Mouse (Mus musculus) ovary, postnatal 10 days (tissue): ENCODE data around the gene Dmac1.
"Not testable (repeated sequence)": the region's sequence is repeated elsewhere in the genome, so short reads cannot be mapped to it uniquely, and the experiment has no call there.

Experiments
- DNase-seq: peaks from one replicate; pipeline ENCODE4 v3.0.0; 2022; ENCODE audit warnings: low spot score

Dmac1 gene

GRCm38 (mm10) chr4:75278197-75279175, at the start of gene Dmac1:
Dmac1 (minus strand) TSS chr4:75278305.
- peak; percentile 82 for DNase-seq

- no peak for DNase-seq
These were observed 37.3 kb upstream of the Dmac1 start for GRCm38 (mm10) chr4:75315431-75315830.

- DNase-seq = no peak
These were observed 36.9 kb upstream of the Dmac1 start for GRCm38 (mm10) chr4:75315007-75315406.

- no peak for DNase-seq
These were observed 33.8 kb upstream of the Dmac1 start for GRCm38 (mm10) chr4:75311918-75312317.

- no peak for DNase-seq
These were observed 33.2 kb upstream of the Dmac1 start for GRCm38 (mm10) chr4:75311305-75311704.

- DNase-seq = no peak
These were observed 22.3 kb upstream of the Dmac1 start for GRCm38 (mm10) chr4:75300205-75300972.

GRCm38 (mm10) chr4:75292315-75292714, 14.2 kb upstream of the Dmac1 start:
- DNase-seq = no peak

GRCm38 (mm10) chr4:75291142-75291541, 13.0 kb upstream of the Dmac1 start:
- no peak for DNase-seq

- DNase-seq = no peak
These were observed 473 bp downstream of the Dmac1 start for GRCm38 (mm10) chr4:75277467-75278196.

GRCm38 (mm10) chr4:75275737-75276136, 2.4 kb downstream of the Dmac1 start:
- DNase-seq = no peak

- DNase-seq = no peak
These were observed 10.2 kb downstream of the Dmac1 start for GRCm38 (mm10) chr4:75267866-75268265.

GRCm38 (mm10) chr4:75266773-75267550, 11.1 kb downstream of the Dmac1 start:
- no peak for DNase-seq

- no peak for DNase-seq
These were observed 13.9 kb downstream of the Dmac1 start for GRCm38 (mm10) chr4:75264219-75264618.

GRCm38 (mm10) chr4:75263556-75264129, 14.5 kb downstream of the Dmac1 start:
- no peak for DNase-seq

- no peak for DNase-seq
These were observed 15.7 kb downstream of the Dmac1 start for GRCm38 (mm10) chr4:75262423-75262822.

GRCm38 (mm10) chr4:75260156-75260555, 17.9 kb downstream of the Dmac1 start:
- DNase-seq = no peak

- no peak for DNase-seq
These were observed 18.7 kb downstream of the Dmac1 start for GRCm38 (mm10) chr4:75259447-75259846.

- not testable (repeated sequence) for DNase-seq
These were observed 43.5 kb downstream of the Dmac1 start for GRCm38 (mm10) chr4:75234602-75235001.
